Mouse (Mus musculus) neural tube, embryonic 14.5 days (tissue): ENCODE measurements around the gene Lrrc26. TPM values are rescaled to one million over a fixed set of nuclear protein-coding genes. Genes with fewer than 3 reads are reported as not detected.

Experiments
- ATAC-seq: fragments of 200-750 bp; cut with Nextera tagmentation; 2 replicates; pipeline ENCODE4 v1.8.0; 2017; ENCODE audit warnings: low read depth, mild to moderate bottlenecking, moderate TSS enrichment, moderate library complexity
- H3K27ac ChIP-seq: fragments of 300-500 bp; sonication (generic); 2 replicates; pipeline ENCODE4 v1.5.1; 2014; ENCODE audit warnings: low read depth, mild to moderate bottlenecking, control low read depth, low read length, moderate library complexity, mixed read lengths
- H3K27me3 ChIP-seq: fragments of 300-500 bp; sonication (generic); 2 replicates; pipeline ENCODE4 v1.6.1; 2014; ENCODE audit warnings: low read length; ENCODE audit not compliant: control insufficient read depth, insufficient read depth
- H3K36me3 ChIP-seq: fragments of 300-500 bp; sonication (generic); 2 replicates; pipeline ENCODE4 v1.6.1; 2014; ENCODE audit warnings: low read length, mixed read lengths; ENCODE audit not compliant: control insufficient read depth, insufficient read depth
- H3K4me1 ChIP-seq: fragments of 300-500 bp; sonication (generic); 2 replicates; pipeline ENCODE4 v1.6.1; 2014; ENCODE audit warnings: low read length; ENCODE audit not compliant: control insufficient read depth, insufficient read depth
- H3K4me2 ChIP-seq: fragments of 300-500 bp; sonication (generic); 2 replicates; pipeline ENCODE4 v1.6.1; 2014; ENCODE audit warnings: mild to moderate bottlenecking, low read depth, low read length, control low read depth
- H3K4me3 ChIP-seq: fragments of 300-500 bp; sonication (generic); 2 replicates; pipeline ENCODE4 v1.5.1; 2014; ENCODE audit warnings: low read depth, low read length, control low read depth, mixed read lengths
- H3K9ac ChIP-seq: fragments of 300-500 bp; sonication (generic); replicated peaks from 2 replicates; pipeline ENCODE4 v1.6.1; 2014; ENCODE audit warnings: low read depth, mild to moderate bottlenecking, control low read depth, low read length, mixed read lengths
- H3K9me3 ChIP-seq: fragments of 300-500 bp; sonication (generic); 2 replicates; pipeline ENCODE4 v1.6.1; 2016; ENCODE audit warnings: low read length; ENCODE audit not compliant: control insufficient read depth
- WGBS: fragments of 180-500 bp; shearing (Covaris S2); extraction: QIAGEN DNeasy Blood & Tissue Kit; methylation state at CpG from one replicate; pipeline ENCODE4 v1.1.7; 2014; 5-methylcytosine and 5-hydroxymethylcytosine counted together
- polyA plus RNA-seq: library from polyadenylated mRNA; unstranded; fragments of >200 nt; fragmentation: Nextera tagmentation; extraction: Ambion mirVana; gene quantifications from 2 replicates; pipeline ENCODE4 v1.2.1, GENCODE M21; 2014

Lrrc26 gene
- polyA plus RNA-seq, 1 experiment from 2014 or later: not detected

DNA sequence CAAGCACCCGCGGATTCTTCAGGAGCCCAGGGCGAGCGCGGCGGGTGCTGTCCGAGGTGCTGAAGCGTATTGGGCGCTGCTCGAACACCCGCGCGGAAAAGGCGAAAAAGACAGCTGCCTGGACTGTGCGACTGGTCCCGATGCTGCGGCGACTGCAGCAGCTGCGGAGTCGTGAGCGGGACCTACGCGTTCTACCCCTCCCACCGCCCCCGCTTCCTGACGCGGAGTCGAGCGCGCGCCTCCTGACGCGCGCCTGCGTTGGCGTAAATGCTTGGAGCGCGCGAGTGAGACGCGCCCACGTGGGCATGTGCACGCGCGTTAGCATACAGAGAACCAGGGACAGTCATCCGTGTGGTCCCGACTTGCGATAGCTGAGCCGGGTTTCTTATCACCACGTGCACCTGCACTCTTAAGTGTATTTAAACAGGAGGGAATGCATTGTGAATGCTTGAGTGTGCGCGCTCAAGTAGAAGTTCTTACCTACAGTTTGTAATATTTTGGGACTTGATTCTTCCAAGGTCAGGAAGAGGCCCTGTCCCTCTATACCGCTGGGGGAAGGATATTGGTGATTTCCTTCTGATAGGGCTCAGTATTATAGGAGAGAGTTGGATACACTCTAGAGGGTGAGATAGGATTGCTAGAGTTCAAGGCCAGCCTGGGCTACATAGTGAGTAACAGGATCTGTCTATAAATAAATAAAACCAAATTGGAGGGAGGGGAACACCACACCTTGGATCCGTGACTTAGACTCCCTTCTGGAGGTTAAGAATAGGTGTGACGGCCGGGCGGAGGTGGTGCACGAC lies 29.5 kb downstream of the Lrrc26 start, which contains the start of gene Grin1:
TSS of gene Grin1 (minus strand) at position 217 of the 803 bp plus-strand sequence.
- Histone ChIP-seq H3K27ac (peak within 1 kb of the TSS; percentile 78), H3K36me3 (no peaks in the 10 kb centered on the region), H3K4me1 (peaks cover 6% of the 10 kb centered on the region; the same call in 1 of the 2 replicates), H3K4me2 (peak within 1 kb of the TSS; percentile 66), H3K9ac (peak within 1 kb of the TSS; percentile 68), H3K4me3 (peak within 1 kb of the TSS; percentile 64), H3K27me3 (peaks cover 21% of the 10 kb centered on the region), H3K9me3 (no peaks in the 10 kb centered on the region)
- peak; percentile 88 for ATAC-seq
- 10% methylated on average over 58 of the region's 58 CpGs for WGBS

DNA sequence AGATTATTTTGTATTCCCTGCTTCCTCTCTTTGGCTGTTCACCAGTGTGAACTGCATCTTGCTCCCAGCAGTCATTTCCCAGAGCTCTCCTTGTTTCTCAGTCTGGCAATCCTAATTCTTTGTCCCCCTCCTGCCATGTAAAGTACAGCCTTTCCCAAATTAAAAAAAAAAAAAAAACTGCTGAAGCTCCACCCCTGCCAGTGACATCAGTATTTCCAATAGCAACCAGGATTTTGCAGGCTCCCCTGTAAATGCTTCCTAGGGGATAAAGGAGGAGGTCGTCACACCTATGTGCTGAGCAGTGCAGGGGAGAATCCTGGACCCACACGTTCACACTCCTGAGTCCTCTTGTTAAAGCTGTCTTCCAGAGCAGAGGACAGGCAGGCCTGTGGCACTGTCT lies 30.4 kb downstream of the Lrrc26 start:
- peaks cover 15% of the 10 kb centered on the region for H3K27me3 ChIP-seq
- no peak for ATAC-seq
- WGBS: 44% methylated on average over 2 of the region's 2 CpGs
- no peak overlapping the region for H3K4me2 ChIP-seq
- H3K4me1 ChIP-seq: peaks cover 6% of the 10 kb centered on the region; the same call in 1 of the 2 replicates
- H3K27ac ChIP-seq: no peak overlapping the region
- H3K9ac ChIP-seq: no peak overlapping the region
- H3K9me3 ChIP-seq: no peaks in the 10 kb centered on the region
- H3K36me3 ChIP-seq: no peaks in the 10 kb centered on the region
- no peak overlapping the region for H3K4me3 ChIP-seq

DNA sequence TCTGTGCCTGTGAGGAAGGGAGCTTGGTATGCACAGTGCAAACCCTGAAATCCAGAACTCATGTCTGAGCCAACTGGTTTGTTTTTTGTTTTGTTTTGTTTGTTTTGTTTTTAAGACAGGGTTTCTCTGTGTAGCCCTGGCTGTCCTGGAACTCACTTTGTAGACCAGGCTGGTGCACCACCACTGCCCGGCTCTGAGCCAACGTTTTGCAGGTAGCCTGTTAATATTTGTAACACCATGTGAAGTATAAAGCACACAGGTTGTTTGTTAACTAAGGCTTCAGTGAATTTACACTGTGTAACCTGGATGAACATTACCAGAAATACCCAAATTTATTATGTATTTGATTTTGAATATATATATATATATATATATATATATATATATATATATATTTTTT lies 36.3 kb downstream of the Lrrc26 start:
- H3K36me3 ChIP-seq: no peaks in the 10 kb centered on the region
- no peak overlapping the region for H3K4me3 ChIP-seq
- H3K27ac ChIP-seq: no peak overlapping the region
- H3K4me2 ChIP-seq: no peak overlapping the region
- ATAC-seq: no peak
- no peak overlapping the region for H3K9ac ChIP-seq
- no peaks in the 10 kb centered on the region for H3K9me3 ChIP-seq
- H3K27me3 ChIP-seq: no peaks in the 10 kb centered on the region
- H3K4me1 ChIP-seq: no peaks in the 10 kb centered on the region; the same call in 1 of the 2 replicates
- WGBS: 78% methylated on average over 2 of the region's 2 CpGs

DNA sequence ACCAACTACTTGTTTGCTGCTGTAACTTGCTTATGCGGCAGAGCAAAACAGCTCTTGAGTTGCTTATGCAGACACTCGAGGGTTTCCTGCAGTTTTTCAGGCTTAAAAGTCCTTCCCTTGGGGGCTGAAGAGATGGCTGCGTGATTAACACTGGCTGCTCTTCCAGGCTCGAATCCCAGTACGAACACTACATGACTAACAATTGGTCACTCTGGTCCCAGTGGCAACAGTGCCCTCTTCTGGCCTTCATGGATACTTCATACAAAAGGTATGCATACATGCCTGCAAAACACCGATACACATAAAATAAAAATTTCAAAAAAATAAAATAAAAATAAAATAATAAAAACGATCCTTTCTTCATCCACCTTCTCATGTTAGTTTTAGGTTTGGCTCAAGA lies 38.7 kb downstream of the Lrrc26 start:
- Histone ChIP-seq H3K4me1 (peaks cover 11% of the 10 kb centered on the region), H3K4me3 (no peak overlapping the region), H3K27me3 (no peaks in the 10 kb centered on the region), H3K4me2 (no peak overlapping the region), H3K27ac (no peak overlapping the region), H3K36me3 (no peaks in the 10 kb centered on the region), H3K9ac (no peak overlapping the region), H3K9me3 (no peaks in the 10 kb centered on the region)
- no peak for ATAC-seq
- 32% methylated on average over 7 of the region's 7 CpGs for WGBS

DNA sequence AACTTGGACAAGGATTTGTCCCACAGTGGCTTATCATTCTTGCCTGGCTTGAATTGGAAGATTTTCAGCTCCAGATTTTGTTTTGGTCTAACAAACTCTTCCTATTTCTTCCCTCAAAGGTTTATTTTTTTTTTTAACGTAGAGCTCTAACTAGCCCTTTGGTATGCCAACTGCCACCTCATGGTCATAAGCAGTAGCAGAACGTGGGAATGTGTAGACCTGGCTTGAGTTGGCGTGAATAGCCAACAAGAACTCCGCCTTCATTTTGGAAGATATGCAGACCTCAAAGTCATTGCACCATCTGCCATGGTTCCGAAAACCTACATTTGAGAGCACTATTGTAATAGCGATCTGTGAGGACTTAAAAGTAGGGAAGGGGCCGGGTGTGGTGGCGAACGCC lies 41.8 kb downstream of the Lrrc26 start:
- H3K27me3 ChIP-seq: no peaks in the 10 kb centered on the region
- 61% methylated on average over 9 of the region's 9 CpGs for WGBS

DNA sequence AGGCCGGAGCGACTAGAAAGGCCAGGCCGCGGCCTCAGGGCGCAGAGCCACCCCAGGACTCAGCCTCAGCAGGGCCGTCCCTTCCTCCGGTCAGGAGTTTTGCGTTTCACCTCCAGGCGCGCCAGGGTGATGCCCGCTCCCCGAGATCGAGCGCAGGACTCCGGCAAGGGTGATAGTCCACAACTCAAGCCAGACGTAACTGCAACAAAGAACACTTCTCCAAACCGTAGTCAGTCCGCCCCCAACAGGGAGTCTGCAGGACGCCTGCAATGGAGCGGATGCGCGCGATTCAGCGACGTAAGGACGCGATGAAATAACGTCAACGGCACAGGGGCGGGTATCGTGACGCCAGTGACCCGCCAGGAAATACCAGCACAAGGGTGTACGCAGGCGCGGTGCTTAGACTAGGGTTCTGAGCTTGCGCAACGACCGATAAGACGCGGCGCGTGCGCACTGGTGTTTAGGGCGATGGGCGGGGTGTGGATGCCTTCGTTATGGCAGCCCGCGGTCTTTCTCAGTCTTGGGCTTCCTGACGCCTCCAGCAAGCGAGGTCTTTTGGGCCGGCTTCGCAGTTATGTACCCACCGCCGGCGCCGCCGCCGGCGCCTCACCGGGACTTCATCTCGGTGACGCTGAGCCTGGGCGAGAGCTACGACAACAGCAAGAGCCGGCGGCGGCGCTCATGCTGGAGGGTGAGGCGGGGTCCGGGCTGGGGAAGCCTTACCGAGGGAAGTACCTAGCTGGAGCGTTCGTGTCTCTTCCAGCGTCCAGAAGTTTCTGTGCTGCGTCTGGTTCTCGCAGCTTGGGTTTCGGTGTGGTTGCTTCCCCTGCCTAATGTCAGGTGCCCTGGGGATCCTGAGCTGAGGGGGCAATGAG lies 42.8 kb downstream of the Lrrc26 start, which contains the start of gene Man1b1:
TSS of gene Man1b1 (plus strand) at position 53 of the 875 bp plus-strand sequence.
- H3K9ac ChIP-seq: peak within 1 kb of the TSS; percentile 88
- under 1% methylated on average over 78 of the region's 78 CpGs for WGBS
- peak; percentile 97 for ATAC-seq

More for the DNA sequence above, 41.8 kb downstream of the Lrrc26 start:
- ATAC-seq: no peak
- Histone ChIP-seq H3K4me3 (peak overlapping the region; percentile 93), H3K27ac (no peak overlapping the region), H3K9ac (peak overlapping the region; percentile 88; the same call in 1 of the 2 replicates), H3K36me3 (peaks cover 13% of the 10 kb centered on the region), H3K4me2 (peak overlapping the region; percentile 81), H3K9me3 (no peaks in the 10 kb centered on the region), H3K4me1 (peaks cover 14% of the 10 kb centered on the region)

DNA sequence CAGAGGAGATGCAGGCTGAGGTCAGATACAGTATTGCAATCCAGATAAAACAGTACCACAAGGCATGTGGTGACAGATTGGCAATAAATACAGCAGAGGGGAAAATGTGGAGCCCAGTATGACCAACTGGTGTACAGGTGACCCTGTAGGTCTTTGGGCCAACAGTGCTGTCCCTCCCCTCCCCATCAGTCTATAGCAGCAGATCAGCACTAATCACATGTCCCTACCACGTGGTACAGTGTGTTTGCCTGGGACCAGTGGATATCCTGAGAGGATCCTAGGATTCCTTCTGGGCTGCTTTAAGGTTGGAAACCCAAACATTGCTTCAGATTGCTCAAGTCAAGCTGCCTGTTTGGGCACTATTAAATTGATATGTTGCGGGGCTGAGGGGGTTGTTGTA lies 43.9 kb downstream of the Lrrc26 start:
- Histone ChIP-seq H3K4me1 (peaks cover 14% of the 10 kb centered on the region), H3K9ac (peak overlapping the region; percentile 78), H3K9me3 (no peaks in the 10 kb centered on the region), H3K36me3 (peaks cover 31% of the 10 kb centered on the region), H3K27me3 (no peaks in the 10 kb centered on the region), H3K4me2 (peak overlapping the region; percentile 97), H3K4me3 (peak overlapping the region; percentile 93), H3K27ac (no peak overlapping the region)
- 88% methylated on average over 2 of the region's 2 CpGs for WGBS
- ATAC-seq: no peak

More for the DNA sequence above, 42.8 kb downstream of the Lrrc26 start, which contains the start of gene Man1b1:
- Histone ChIP-seq H3K27ac (peak within 1 kb of the TSS; percentile 93), H3K4me3 (peak within 1 kb of the TSS; percentile 93), H3K4me1 (peaks cover 14% of the 10 kb centered on the region), H3K4me2 (peak within 1 kb of the TSS; percentile 97), H3K27me3 (no peaks in the 10 kb centered on the region), H3K36me3 (peaks cover 20% of the 10 kb centered on the region), H3K9me3 (no peaks in the 10 kb centered on the region)

DNA sequence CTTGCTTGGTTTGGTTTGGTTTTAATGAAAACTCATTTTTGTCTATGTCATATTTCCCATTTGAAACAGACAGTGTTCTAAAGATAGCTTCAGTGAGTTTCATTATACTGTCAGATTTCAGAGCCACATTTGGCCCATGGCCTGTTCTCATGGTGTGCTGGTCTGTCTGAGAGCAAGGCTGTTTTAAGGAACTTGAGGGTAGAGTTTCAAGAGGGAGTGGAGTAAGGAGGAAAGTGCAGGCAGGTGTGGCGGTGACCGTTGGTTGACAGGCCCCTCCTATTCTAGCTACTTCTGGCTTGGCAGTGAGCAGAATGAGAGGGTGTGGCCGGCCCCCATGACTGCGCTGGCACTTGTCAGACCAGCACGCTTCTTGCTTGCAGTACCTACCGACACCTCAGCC lies 48.6 kb downstream of the Lrrc26 start:
- 95% methylated on average over 6 of the region's 6 CpGs for WGBS
- H3K9ac ChIP-seq: no peak overlapping the region
- H3K4me3 ChIP-seq: no peak overlapping the region
- no peaks in the 10 kb centered on the region for H3K27me3 ChIP-seq
- no peak overlapping the region for H3K4me2 ChIP-seq
- peaks cover 52% of the 10 kb centered on the region for H3K36me3 ChIP-seq
- no peak overlapping the region for H3K27ac ChIP-seq
- peaks cover 5% of the 10 kb centered on the region; the same call in 1 of the 2 replicates for H3K4me1 ChIP-seq
- no peak for ATAC-seq
- H3K9me3 ChIP-seq: no peaks in the 10 kb centered on the region
